Mouse (Mus musculus): ENCODE measurements around the gene Ofcc1.

The Ofcc1 gene

DNA sequence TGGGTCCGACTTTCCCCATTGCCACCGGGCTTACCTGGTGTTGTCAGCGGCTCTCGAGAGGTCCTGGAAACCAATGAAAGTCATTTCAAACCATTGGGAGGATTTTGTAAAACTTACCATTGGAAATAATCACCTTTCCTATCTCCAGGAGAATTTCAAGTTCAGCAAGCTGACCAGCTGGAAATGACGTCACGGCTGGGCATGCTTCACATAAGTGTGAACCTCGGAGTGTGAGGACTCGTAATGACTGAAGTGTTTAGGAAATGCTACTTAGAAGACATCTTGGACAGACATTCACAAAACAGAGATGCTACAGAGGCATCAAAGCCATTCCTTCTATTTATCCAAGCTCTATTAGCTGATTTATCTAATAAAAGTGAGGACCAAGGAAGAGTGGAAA lies 361.0 kb downstream of the Ofcc1 start:
- in situ Hi-C loops (cut with MboI, MseI) = no loop called here

DNA sequence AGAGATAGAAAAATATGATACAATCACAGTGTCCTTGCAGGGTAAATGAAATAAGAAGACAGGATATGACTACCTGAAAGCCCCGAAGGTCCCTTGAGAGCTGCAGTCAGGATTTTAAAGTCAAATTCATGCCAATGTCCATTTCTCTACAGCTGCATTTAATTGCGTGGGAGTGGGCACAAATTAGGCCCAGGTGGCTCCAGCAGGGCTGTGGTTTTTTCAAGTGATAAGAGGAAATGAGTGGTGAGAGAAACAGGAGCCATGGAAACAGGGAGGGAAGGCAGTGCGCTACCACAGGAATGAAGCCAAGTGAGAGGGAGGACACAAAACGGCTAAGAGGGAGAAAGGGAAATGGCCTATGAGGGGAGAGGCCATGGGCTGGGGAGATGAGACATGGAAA lies 363.3 kb downstream of the Ofcc1 start:
- in situ Hi-C loops (cut with MboI, MseI) = no loop called here

DNA sequence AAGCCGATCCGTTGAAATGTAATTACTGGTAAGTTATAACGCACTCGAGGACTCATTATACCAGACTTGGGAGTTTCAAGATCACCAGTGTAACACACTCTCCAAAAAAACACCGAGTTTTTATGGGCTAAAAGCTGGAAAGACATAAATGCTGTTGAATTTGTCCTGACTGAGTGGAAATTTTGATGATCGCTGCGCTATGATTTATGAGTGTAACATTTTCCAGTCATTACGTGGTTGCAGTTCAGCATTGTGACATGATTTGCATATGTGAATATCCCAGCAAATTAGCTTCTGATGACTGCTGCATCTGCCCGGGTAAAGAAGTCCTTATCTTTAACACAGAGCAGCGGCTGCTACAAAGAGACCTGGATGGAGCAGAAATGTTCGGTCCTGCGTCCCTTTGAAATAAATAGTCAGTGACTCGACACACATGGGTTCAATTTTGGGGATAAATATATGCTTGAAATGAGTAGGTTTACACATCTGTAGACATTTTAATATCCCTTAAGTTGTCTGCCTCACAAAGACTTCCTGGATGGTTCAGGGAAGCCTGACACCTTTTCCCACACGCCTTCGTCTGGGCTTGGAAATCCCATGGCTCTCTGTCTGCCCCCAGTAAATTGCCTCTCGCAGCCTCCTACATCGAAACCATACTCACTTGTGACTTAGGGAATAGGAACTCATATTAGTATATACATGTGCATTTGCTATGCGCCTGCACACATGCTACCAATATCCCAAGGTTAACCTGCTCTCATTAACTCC lies 381.8 kb downstream of the Ofcc1 start:
- in situ Hi-C loops (cut with MboI, MseI) = no loop called here

DNA sequence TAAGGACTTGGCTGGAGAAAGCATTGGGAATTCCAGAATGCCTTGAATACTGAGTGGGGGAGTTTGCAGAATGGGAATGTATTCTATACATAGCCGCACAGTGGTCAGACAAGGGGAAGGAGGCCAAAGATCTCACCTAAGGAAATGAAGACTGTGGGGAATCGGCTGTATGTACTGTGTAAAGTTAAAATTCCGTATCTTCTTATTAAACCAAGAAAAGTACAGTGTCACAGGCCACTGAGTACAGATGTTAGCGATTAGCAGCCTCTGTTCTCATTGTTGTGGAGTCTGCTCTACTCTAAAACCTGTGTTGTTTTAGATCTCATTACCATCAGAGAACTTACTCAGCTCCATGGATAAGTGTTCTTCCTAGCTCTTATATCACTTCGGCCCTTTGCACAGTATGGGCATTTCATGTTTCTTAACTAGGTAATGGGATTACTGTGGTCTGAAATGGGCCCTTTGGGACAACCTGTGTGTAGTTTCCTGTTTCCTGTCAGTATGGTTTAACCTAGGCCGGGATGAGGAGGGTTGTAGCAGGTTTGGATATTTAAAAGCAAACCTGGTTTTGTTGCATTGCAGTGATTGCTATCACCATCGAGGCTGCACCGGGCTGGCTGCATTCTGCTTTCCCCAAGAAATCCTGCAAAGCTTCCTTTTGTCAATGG lies 392.8 kb downstream of the Ofcc1 start:
- in situ Hi-C loops (cut with MboI, MseI) = no loop called here

DNA sequence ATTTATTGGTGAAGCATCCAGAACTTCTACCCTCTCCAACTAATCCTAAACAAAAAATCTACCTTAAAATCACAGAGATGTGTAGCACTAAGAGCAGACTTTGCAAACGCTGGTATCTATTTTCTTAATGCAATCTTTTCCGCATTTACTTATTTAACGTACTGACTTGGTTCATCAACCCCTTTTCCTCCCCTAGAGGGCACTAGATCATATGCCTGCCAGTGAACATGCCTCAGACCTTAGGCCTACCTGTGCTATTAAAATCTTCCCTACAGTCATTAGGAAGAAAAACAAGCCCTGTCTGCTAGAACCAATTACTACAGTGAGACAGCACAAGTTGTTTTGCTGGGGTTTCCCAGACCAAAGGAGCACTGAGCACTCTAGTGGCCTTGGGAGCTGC lies 404.0 kb downstream of the Ofcc1 start:
- in situ Hi-C loops (cut with MboI, MseI) = no loop called here

DNA sequence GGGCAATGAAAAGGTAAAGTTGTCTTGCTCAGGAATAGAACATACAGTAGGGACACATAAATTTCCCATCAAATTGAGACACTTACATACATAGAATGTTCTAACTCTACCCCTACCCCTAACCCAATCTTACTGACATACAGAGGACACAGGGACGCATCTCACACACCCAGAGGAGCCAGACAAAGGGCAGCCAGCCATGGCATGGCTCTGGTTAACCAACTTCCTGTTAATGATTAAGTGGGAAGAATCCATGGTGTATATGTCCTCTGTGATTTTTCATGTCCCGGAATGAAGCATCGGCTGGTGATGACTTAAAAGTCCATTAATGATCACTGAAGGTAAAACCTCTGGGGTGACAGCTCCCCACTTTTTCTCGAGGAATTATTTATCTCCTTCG lies 405.2 kb downstream of the Ofcc1 start:
- in situ Hi-C loops (cut with MboI, MseI) = no loop called here
